Mouse (Mus musculus) NIH3T3 (cell line): ENCODE measurements at regions not wholly inside any gene's neighbourhood (a gene's known extent, or its start where the extent isn't known, plus 50 kb on each side); places are given as distances from the start of the nearest gene placed in this dataset.

Source experiments
- DNase-seq: peaks from one replicate; pipeline ENCODE4 v3.0.0-alpha.2; 2012; ENCODE audit warnings: low read depth

DNA sequence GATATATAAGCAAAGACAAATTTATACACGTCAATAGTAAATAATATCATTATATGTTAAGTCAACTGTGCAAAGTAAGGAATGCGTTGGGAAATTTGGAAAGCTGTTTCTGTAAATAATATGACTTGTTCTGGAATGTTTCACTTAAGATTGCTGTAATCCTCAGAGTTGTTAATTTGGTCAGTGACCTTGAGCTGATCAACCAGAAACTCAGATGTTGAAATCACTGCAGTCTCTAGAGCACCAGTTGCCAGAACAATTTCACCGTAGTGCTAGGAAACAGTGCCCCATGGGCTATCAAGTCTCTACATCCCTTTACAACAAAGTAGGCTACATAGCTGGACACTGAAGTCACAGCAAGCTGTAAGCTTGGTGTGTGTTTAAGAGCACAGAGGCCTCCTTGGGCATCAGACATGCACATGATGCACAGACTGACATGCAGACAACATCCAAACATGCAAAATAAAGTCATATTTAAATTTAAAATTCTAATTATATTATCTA, 212.6 kb downstream of the Pik3r1 start:
- DNase-seq = no peak

DNA sequence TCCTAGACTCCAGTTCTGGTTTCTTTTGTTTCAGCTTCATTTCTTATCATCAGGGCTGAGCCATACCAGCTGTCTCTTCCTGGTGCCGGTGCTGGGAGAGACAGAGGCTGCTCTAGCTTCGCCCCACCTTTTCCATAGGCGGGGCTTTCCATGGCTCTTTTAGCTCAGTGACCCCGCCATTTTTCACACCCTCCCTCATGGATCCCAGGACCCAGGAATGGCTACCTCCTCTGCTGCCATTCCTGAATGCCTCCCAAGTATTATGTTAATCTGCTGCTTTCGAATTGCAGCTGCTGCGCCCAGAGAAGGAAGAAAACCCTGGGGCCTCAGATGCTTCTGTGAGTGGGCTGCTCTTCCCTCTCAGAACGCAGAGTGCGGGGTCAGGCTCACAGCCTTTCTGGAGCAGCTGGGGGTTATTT, 214.9 kb downstream of the Pik3r1 start:
- DNase-seq = no peak

DNA sequence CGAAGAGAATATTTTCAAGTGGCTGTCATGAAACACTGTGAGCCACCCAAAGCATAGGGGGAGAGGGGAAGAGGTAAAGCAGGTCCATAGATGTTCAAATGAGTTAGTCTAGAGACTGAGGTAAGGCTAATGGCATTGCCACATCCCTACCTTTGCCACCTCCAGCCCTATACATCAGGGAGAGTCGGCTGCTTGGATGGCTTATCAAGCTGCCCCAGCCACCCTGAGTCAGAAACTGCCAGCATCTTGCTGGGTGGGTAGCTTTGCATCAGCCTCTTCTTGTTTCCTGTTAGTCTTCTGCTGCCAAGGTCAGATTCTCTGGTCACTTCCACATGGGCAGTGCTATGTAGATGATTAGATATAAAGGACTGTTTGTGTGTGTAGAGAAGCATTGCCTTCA, 215.6 kb downstream of the Pik3r1 start:
- DNase-seq = no peak

DNA sequence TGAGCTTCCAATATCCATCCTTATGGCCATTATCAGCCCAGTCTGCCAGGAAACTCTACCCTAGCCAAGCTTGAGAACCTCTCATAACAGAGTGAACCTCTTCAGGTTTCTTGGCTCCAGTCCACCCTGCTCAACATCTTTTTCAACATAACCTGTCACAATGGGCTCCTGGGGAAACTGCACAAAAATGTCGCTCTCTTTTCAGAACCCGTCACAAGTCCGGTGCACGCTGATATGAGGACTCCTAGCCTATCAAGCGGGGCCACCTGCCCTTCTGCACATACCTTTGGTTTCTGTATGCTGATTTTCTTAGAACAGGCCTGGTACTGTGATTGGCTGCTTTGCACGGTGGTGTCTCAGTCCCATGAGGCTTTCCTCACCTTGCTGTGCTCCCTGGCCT, 216.9 kb downstream of the Pik3r1 start:
- no peak for DNase-seq

DNA sequence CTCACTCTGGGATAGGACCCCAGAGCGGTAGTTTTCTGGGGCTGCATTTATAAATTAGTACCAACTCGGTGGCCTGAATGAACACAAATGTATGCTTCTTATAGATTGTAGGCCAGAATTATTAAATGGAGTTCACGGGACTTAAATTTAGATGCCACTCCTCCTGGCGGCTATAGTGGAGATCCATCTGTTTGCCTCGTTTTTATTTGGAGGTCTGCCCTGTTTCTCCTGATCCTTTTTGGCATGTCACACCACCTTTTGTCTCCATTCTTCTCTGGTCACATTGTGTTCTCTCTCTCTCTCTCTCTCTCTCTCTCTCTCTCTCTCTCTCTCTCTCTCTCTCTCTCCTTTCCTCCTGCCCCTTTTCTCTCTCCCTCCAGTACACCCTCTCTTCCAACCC, 217.5 kb downstream of the Pik3r1 start:
- DNase-seq = no peak

DNA sequence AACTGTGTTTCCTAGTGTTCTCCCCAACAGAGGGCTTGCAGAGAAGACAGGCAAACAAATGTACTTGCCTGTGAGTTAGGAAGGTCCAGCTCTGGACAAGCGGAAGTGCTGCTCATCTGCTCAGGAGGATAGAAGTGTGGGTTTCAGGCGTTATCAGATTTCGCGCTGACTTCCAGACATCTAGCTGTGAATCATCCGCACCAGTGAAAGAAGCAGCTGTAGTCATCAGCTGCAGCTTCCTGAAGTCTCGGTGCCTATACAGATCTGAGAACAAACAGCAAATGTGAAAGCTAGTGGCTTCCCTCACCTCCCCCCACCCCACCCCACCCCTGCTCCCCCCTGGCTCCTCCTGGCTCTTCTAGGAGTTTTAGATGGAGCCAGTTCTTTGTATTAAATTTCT, 220.1 kb downstream of the Pik3r1 start:
- peak; percentile 24 for DNase-seq

DNA sequence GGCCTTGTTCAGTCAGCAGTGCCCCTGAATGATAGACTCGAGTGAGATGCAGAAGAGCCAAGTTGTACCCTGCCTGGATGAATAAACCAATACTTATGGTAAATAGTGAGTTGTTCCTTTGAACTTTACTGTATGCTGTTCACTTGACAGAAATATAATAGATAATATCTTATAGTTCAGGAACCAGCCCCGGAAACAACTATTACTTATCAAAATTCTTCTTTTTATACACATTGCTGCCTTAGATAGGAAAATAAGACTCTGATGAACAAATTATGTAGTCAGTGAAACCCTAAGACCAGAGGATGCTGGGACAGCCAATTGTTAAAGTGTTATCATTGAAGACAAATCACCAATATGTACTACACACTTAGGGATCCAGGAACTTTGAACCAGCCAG, 220.7 kb downstream of the Pik3r1 start:
- no peak for DNase-seq

DNA sequence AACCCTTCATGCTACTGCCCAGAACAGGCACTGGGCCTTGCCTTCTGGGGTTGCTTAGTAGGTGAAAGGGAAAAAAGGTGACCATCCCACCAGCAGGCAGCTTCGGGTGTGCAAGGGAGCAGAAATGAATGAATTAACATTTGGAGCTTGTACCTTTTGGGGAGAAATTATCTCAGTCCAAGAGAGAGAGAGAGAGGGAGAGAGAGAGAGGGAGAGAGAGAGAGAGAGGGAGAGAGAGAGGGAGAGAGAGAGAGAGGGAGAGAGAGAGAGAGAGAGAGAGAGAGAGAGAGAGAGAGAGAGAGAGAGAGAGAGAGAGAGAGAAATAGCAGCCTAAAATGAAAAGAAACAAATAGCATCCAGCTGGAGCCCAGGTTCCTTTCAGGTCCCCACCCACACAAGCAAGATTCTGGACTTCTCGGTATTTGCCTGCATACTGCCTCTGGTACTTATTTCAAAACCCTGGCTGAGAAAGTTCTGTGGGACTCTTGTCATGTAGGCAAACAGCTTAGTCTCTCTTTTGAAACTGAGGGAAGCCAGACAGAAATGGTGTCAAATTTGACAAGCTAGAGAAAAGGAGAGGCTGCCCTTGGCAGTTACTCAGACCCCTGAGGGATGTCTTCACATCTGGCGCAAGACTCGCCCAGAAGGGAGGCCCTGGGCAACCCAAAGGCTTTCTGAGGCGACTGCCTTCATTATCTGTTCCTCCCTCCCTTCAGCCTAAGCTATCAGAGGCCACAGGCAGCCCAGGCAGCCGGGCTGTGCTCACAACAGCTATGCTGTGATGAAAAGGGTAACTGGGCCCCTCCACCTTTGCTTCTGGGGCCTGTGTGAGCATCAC, 222.5 kb downstream of the Pik3r1 start:
- peak; percentile 27 for DNase-seq

DNA sequence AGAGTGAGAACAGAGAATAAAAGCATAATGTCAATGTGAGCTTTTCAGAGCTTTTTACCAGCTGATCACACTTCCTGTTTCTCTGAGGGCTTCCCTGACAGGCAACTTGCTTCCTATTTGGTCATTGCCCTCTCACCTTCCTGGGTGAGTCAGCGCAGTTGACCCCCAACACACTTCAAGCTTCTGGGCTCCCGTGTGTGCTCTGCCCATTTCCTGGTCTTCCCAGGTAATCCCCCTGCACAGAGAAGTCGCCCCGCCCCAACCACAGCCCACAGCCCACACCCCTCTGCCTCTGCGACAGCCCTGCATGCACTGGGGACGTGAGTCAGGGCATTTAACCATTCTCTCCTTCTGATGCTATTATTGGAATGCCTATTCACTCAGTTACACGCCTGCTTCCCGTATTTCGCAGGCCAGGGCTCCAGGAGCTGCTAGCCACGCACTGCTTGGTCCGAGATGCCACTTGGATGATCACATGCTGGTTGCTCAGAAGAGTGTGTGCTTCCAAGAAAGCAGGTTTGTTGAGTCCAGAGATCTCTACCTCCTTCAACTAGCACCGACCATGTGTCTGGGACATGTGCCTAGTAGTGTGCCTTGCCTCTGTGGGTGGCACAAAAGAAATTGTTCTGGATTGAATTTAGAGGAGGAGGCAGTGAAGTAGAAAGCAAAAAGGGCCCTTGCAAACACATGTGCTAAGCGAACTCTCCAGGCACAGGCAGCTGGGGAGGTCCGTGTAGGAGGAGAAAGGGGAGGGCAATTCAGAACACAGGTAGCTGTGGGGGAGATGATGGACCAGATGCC, 227.4 kb downstream of the Pik3r1 start:
- peak; percentile 65 for DNase-seq

DNA sequence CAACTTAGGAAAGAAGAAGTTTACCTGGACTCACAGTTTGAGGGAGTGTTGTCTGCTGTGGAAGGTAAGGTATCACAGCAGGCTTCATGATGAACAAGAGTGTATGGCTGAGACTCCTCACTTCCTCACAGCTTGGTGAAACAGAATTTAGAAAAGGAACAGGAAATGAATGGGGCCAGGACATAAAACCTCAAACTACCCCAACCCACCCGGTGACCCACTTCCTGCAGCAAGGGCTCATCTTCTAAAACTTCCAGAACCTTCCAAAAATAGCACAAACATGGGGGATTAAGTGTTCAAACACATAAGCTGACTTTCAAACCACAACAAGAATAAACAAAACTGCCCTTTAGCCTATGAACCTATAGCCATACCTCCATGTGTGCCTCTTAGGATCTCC, 229.9 kb downstream of the Pik3r1 start:
- no peak for DNase-seq

DNA sequence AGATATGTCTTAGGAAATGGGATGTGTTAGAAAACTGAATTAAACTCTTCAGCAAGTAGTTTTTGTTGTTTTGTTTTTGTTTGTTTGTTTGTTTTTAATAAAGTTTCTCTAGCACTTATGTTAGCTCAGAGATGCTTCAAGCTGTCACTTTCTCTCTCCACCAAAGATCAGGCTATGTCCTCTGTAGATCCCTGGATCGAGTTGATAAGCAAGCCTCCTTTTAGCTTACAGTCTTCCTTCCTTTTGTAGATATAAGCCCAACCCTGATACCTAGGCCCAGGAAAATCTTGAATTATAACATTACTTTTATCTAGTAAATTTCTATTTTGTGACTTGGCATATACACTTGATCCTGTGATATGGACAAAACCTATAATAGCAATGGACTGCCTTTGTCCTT, 232.0 kb downstream of the Pik3r1 start:
- no peak for DNase-seq

DNA sequence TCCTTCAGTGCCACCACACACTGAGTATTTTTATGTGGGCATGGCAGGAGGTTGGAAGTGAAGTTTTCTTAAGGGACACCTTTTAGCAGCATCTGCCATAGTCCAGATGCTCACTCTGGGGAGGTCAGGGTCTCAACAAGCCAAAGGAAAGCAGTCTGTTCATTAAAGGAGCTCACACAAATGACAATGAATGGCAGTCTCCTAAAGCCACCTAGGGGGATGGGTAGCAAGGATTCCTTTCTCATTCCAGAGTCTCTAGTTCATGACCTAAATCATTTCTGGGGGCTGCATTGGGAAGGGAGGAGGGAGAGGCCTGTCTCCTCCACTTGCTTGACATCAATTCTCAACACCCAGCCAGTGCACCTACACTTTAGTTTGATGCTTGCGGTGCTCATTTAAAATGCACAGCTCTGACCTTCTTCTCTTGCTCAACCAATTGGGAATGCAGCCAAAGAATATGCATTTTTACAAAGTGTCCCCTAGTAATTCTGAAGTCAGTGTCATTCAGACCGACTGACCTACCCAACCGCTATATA, 232.6 kb downstream of the Pik3r1 start:
- DNase-seq = no peak

DNA sequence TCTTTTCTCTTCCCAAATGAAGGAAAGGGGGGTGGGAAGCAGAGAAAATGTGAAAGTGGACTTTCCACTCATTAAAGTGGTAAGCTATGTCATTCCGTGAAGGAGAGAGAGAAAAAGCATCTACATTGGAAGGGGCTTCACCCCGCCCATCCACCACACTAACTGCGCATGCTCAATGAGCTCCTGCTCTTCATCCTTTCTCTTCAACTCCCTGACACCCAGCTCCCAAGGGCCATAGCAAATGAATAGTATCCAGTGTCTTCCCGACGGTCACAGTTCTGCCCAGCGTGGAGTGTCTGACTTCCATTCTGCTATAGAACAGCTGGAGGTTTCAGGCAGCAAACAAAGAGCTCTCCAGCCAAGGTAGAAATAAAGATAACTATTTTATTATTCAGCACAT, 233.5 kb downstream of the Pik3r1 start:
- no peak for DNase-seq

DNA sequence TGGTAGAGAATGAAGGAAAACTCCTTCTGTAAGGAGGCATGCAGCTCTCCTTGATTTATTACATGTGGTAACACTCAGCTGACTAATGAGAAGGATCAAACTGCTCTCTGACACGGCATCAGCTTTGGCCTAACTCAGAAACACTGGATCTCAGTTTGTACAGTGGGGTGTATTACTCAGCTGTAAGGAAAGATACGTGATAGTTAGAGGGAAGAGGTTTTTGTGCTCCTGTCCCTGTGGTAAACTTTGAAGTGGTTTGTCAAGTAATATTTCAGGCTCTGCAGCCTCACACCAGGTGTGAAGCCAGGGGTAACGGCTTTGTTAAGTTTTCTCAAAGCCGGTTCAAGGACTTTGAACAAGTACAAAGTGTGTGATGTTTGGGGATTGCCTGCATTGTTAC, 235.1 kb downstream of the Pik3r1 start:
- peak; percentile 54 for DNase-seq

DNA sequence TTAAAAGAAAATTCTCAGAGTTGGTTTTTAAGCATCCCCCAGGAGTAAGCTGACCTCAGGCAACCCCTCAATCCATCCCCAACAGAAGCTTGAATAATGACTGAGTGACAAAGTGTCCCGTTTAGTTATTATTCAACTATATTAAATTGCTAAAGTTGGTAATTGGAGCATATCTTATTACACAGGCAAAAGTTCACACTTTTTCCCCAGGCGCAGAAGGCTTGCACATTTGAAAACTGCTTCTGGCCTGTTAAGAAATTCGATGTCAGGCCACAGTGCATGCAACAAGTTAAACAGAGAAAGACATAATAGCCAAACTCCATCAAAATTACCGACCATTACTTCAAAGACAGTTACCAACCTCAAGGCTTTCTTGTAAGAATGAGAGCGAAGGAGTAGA, 240.3 kb downstream of the Pik3r1 start:
- DNase-seq = no peak

DNA sequence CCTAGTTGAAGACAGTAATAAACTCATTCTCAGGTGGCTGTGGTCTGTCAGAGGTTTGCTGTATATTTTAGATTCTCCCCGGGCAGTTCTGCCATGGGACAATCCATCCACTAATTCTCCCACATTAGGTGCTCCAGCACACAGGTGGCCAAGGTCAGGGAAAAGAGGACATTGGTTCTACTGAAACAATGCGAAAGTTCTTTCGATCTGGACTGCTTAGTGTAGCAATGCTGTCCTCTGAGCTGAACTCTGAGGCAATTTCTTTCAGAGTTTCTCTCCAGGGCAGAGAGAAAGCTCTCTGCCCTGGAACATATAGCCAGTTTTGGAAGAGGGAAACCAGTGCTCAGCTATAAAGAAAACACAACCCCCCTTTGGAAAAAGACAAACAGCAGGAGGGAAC, 243.2 kb downstream of the Pik3r1 start:
- DNase-seq = no peak

DNA sequence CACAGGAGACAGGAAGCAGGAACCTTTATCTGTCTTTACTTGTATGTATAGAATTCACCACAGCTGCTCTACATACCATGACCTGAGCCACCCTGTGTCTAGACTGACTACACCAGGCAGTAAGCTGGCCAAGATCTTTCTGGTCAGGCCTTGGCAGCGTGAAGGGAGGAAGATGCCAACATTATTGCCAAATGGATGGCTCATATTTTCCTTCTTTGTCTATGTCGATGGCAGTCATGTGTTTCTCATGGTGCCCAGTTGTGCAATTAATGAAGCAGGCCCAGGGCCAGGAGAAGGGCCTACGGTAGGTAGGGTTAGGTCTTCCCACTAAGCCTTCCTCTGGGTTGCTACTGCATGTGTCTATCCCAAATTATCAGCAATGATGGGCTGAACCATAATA, 243.8 kb downstream of the Pik3r1 start:
- DNase-seq = peak; percentile 64

DNA sequence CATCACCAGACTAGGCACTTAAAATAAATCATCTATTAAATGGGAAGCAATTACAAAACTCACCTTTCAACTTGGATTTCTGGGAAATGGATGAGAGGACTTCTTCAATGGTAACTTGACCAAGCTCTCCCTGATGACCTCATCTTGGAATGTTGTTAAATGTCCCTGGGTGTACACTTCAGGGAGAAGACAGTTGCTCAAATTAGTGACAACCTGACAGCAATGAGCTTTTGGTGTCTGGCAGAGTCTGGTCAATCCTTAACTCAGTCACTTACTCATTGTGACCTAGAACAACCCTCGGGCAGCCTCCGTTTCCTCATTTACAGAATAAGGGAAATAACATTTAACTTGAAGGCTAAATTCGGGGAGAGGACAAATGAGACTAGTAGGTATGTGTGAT, 244.5 kb downstream of the Pik3r1 start:
- DNase-seq = no peak

DNA sequence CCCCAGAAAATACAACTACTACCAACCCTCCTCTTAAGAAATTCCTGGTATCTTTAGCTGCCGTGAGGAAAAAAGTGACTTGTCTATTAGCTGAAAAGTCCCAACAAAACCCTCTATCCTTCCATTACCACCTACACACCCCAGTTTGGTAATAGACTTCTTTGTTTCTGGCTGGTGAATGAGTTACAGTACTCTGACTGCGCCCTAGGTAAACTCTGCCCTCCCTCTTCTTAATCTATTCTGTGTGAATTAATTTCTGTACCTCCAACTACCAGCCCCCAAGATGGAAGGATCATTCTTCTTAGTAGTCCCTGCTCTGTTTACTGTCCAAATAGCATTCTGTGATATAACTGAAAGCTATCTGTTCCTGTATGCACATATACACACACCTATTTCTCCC, 245.4 kb downstream of the Pik3r1 start:
- DNase-seq = no peak

DNA sequence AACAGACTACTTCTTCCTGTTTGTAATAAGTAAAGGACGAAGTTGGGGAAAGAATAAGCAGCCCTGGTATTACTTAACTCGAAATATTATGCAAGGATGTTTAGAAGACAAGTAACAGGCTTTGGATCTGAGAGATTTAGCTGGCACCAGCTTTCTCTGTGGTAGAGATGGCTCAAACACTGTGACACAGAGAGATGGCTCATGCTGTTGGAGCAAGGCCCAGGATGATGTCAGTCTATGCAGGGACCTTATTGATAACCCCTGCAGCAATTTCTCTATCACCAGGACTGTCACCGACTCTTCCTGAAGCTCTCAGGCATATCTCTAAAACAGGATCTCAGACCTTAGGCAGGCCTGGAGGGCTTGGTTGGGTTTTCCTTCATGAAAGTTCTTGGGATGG, 254.7 kb downstream of the Pik3r1 start:
- no peak for DNase-seq

DNA sequence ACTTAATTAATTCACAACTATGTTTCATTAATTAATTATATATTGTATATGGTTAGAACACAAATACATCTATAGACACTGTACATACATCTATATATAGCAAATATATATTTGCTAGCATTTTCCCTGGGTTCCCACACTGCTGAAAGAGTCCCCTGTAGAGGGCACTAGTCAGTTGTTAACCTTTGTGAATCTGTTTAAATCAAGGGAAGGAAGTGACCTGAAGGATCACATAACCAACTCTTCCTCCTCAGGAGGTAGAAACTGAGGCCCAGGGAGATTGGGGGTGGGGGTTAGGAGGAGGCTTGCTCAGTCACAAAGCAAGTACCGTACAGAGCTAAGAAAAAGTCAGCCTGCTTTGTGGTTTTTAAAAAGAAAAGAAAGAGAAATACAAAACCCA, 258.1 kb downstream of the Pik3r1 start:
- DNase-seq = peak; percentile 61

DNA sequence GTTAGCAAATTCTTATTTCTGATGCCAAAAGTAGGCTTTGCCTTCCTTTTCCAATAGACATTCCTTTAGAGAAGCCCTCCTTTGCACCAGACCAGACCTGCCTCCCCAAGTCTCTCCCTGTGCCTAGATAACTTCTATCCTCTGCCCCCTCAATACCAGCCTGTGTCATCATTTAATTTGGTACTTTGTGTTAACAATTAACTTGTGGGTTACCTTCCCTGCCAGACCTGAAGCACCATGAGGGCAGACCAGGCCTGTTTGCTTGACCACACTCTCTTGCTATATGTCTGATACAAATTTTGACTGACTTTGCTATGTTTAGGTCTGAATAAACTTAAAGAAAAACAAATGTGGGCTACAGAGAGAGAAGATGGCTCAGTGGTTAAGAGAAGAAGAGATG, 259.7 kb downstream of the Pik3r1 start:
- DNase-seq = no peak

DNA sequence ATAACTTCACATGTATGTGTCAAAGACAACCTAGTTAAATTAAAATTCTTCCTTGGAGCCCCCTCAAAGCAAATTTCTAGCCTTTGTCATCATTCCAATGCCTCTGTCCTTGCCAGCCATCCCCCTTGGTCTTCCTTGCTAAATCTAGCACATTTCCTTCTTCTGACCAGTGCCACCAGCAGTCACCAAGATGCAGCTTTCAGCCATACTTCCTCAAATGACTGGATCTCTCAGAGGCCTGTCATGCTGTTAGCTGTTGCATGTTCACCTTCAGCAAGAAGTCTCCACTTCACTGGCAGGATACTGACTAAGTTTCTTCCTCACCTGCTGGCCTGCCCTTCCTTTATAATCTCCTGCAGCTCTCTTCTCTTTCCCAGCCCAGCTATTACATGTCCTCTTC, 261.3 kb downstream of the Pik3r1 start:
- no peak for DNase-seq
